Mouse (Mus musculus): ENCODE measurements around the gene S100a5. TPM values are rescaled to one million over a fixed set of nuclear protein-coding genes. Genes with fewer than 3 reads are reported as not detected.

The S100a5 gene
- polyA plus RNA-seq, 1 experiment from 2014 or later = 0.91 TPM

GRCm38 (mm10) chr3:90657405-90657804 lies 49.1 kb downstream of the S100a5 start:
- Histone ChIP-seq H3K9ac (no peak overlapping the region), H3K4me1 (no peaks in the 10 kb centered on the region), H3K4me2 (replicated peaks) (no peak overlapping the region), H3K27me3 (no peaks in the 10 kb centered on the region; the same call in 1 of the 2 replicates), H3K36me3 (no peaks in the 10 kb centered on the region), H3K9me3 (no peaks in the 10 kb centered on the region), H3K4me3 (no peak overlapping the region), H3K27ac (no peak overlapping the region)
- 73% methylated on average over 4 of the region's 4 CpGs for WGBS
- ATAC-seq (ENCODE audit: insufficient number of reproducible peaks, insufficient read depth, low FRiP score, low TSS enrichment) = no peak

DNA sequence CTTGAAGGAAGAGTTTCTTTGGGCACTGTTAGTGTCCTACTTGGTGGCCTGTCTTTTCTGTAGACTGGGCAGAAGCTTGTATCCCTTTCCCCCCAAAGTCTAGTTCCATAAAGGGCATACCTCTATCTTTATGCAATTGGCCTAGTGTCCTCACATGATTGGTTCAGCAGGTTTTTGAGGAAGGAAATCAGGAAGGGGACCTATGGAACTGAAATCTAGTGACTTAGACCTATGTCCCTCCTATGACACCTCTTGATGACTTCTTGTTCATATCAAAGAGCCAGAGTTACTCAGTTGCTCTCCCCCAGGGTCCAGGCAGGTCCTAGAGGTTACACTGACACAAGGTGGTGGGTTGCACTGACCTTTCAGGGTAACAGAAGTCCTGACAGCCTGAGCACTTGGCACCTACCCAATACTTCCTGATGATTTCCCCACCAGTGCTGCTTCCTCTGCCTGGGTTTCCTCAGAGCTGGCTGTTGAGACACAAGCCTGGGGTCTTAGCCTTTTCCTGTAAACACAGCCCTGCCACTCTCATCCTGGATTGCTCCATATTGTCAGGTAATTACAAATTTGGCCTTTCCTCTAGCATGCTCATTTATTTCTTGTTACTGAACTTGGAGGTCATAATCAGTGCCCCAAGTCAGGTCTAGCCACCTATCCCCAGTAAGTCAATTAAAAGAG lies 51.2 kb downstream of the S100a5 start:
- H3K4me1 ChIP-seq = no peaks in the 10 kb centered on the region
- no peak for ATAC-seq (ENCODE audit: insufficient number of reproducible peaks, insufficient read depth, low FRiP score, low TSS enrichment)
- H3K27me3 ChIP-seq = no peaks in the 10 kb centered on the region; the same call in 1 of the 2 replicates
- H3K27ac ChIP-seq = no peak overlapping the region
- H3K4me3 ChIP-seq = no peak overlapping the region
- no peak overlapping the region for H3K9ac ChIP-seq
- no peak overlapping the region for H3K4me2 ChIP-seq (replicated peaks)
- no peaks in the 10 kb centered on the region for H3K9me3 ChIP-seq
- no peaks in the 10 kb centered on the region for H3K36me3 ChIP-seq

Other genes starting within 250 kb of the S100a5 start
- gene Slc27a3, start 218.6 kb upstream of the S100a5 start, polyA plus RNA-seq (2016; fragmentation: Nextera tagmentation; extraction: Ambion mirVana) = 42.8 and 44.8 TPM in 2 replicates
- gene Ints3, start 174.9 kb upstream of the S100a5 start, polyA plus RNA-seq (2016; fragmentation: Nextera tagmentation; extraction: Ambion mirVana) = 43.6 and 45.2 TPM in 2 replicates
- gene Npr1, start 142.7 kb upstream of the S100a5 start, polyA plus RNA-seq (2016; fragmentation: Nextera tagmentation; extraction: Ambion mirVana) = 4.0 and 5.0 TPM in 2 replicates
- 301 and 311 TPM in 2 replicates for gene Ilf2, start 132.4 kb upstream of the S100a5 start, polyA plus RNA-seq (2016; fragmentation: Nextera tagmentation; extraction: Ambion mirVana)
- 74.0 and 76.3 TPM in 2 replicates for gene Snapin, start 117.5 kb upstream of the S100a5 start, polyA plus RNA-seq (2016; fragmentation: Nextera tagmentation; extraction: Ambion mirVana)
- gene Chtop, start 99.0 kb upstream of the S100a5 start, polyA plus RNA-seq (2016; fragmentation: Nextera tagmentation; extraction: Ambion mirVana) = 197 and 209 TPM in 2 replicates
- 10.3 and 11.2 TPM in 2 replicates for gene S100a1, start 94.1 kb upstream of the S100a5 start, polyA plus RNA-seq (2016; fragmentation: Nextera tagmentation; extraction: Ambion mirVana)
- 15.0 and 17.4 TPM in 2 replicates for gene S100a13, start 94.1 kb upstream of the S100a5 start, polyA plus RNA-seq (2016; fragmentation: Nextera tagmentation; extraction: Ambion mirVana)
- gene S100a14, start 81.7 kb upstream of the S100a5 start, polyA plus RNA-seq (2016; fragmentation: Nextera tagmentation; extraction: Ambion mirVana) = 1.5 and 2.2 TPM in 2 replicates
- 56.1 and 58.0 TPM in 2 replicates for gene S100a16, start 71.3 kb upstream of the S100a5 start, polyA plus RNA-seq (2016; fragmentation: Nextera tagmentation; extraction: Ambion mirVana)
- not detected in 2 replicates for gene S100a3, start 47.9 kb upstream of the S100a5 start, polyA plus RNA-seq (2016; fragmentation: Nextera tagmentation; extraction: Ambion mirVana)
- gene S100a2, start 18.3 kb upstream of the S100a5 start, polyA plus RNA-seq (2016; fragmentation: Nextera tagmentation; extraction: Ambion mirVana) = not detected in 2 replicates
- gene Gm42674, start 6.6 kb upstream of the S100a5 start, polyA plus RNA-seq (2016; fragmentation: Nextera tagmentation; extraction: Ambion mirVana) = not detected in 2 replicates
- 4.0 and 7.2 TPM in 2 replicates for gene S100a4, start 4.8 kb upstream of the S100a5 start, polyA plus RNA-seq (2016; fragmentation: Nextera tagmentation; extraction: Ambion mirVana)
- 37.8 and 42.0 TPM in 2 replicates for gene S100a6, start 4.4 kb downstream of the S100a5 start, polyA plus RNA-seq (2016; fragmentation: Nextera tagmentation; extraction: Ambion mirVana)
- 0.13 and 0.36 TPM in 2 replicates for gene S100a7a, start 45.5 kb downstream of the S100a5 start, polyA plus RNA-seq (2016; fragmentation: Nextera tagmentation; extraction: Ambion mirVana)
- 16.8 and 18.3 TPM in 2 replicates for gene S100a8, start 60.5 kb downstream of the S100a5 start, polyA plus RNA-seq (2016; fragmentation: Nextera tagmentation; extraction: Ambion mirVana)
- gene S100a9, start 87.2 kb downstream of the S100a5 start, polyA plus RNA-seq (2016; fragmentation: Nextera tagmentation; extraction: Ambion mirVana) = 8.6 and 11.9 TPM in 2 replicates
- gene Pglyrp4, start 118.4 kb downstream of the S100a5 start, polyA plus RNA-seq (2016; fragmentation: Nextera tagmentation; extraction: Ambion mirVana) = not detected in 2 replicates
- gene Gm5849, start 169.4 kb downstream of the S100a5 start, polyA plus RNA-seq (2016; fragmentation: Nextera tagmentation; extraction: Ambion mirVana) = not detected in 2 replicates

All from embryonic facial prominence, embryonic 12.5 days (tissue).